Mouse (Mus musculus) G1E (cell line): Measurements from ENCODE around the gene Apc2.

Experiments
- CTCF ChIP-seq: IDR thresholded peaks from 2 replicates; pipeline ENCODE4 v1.5.1; 2012; ENCODE audit warnings: low read depth, low read length, inconsistent platforms, mixed read lengths
- POLR2AphosphoS5 ChIP-seq: IDR thresholded peaks from 2 replicates; pipeline ENCODE4 v1.6.1; 2012; ENCODE audit warnings: low read depth, low read length, inconsistent platforms; ENCODE audit not compliant: insufficient replicate concordance

DNA sequence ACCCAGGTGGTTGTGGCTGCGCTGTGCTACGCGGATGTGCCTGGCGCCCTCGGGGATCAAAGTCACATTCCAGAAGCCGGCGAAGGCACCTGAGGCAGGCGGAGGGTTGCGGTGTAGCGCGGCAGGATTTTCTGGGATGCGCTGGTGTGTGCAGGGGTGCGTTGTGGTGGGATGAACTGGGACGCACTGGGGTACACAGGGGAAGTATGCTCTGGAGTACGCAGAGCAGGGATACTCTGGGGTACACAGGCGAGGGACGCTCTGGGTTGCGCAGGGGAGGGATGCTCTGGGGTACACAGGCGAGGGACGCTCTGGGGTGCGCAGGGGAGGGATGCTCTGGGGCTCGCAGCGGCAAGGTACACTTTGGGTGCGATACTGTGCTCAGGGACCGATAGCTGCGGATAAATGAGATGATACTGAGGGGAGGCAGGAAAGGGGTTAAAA is 46.5 kb downstream of the Apc2 start:
- no peak for TF ChIP-seq CTCF
- TF ChIP-seq POLR2AphosphoS5 = no peak
